Mouse (Mus musculus) left cerebral cortex, postnatal 36 days (tissue): ENCODE measurements around the gene CT030661.1. TPM values are rescaled to one million over a fixed set of nuclear protein-coding genes. Genes with fewer than 3 reads are reported as not detected.
"Not testable (repeated sequence)": the region's sequence is repeated elsewhere in the genome, so short reads cannot be mapped to it uniquely, and the experiment has no call there.

Experiments used
- DNase-seq, 2 experiments: peaks; one replicate each; pipeline ENCODE4 v3.0.0; 2021 to 2022; ENCODE audit warnings: low spot score in 2 of 2, mixed read lengths in 1 of 2
- intact Hi-C: fragments of 180-260 bp; cut with DNase I; formaldehyde crosslinking; loops from one replicate; pipeline ENCODE4 v1.15.1; 2025
- total RNA-seq, 2 experiments: library from RNA; stranded (reverse); gene quantifications; 2 replicates each; pipeline ENCODE4 v1.2.3; 2021

Gene CT030661.1
- total RNA-seq = 10 to 100 TPM; 11.4 to 11.7 TPM

DNA sequence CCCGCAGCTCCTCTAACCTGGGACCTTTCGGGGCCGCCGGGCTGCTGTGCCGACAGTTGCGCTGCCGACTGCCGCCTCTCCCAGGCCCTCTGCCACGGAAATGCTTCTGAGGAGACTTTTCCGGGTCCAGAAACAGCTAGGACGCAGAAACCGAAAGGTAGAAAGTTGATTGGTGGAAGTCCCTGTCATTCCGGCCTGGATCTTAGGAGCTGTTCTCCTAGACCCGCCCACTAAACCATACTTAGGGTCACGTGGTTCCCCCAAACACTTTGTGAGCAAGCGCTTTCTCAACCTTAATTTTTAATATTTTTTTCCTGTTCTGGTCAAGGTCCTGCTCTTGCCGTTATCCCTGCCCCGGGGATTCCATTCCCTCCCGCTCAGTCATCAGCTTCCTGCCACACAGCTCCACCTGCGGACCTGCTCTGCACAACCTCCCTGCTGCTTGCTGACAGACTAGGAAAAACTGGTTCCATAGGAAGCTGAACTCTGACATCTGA lies at the start of gene CT030661.1:
TSS of gene CT030661.1 (minus strand) at position 108 of the 497 bp plus-strand sequence.
- intact Hi-C loops = loop anchor here (10.0 kb wide), 1 partner anchor 90 kb away; the partner anchor contains the start of gene Zfp994
- DNase-seq = peak; percentile 85 to 92

GRCm38 (mm10) chr17:22363895-22364294 lies 49.3 kb upstream of the CT030661.1 start:
- no peak for DNase-seq
- intact Hi-C loops = loop anchor here (5.0 kb wide), 1 partner anchor 1183 kb away; no protein-coding TSS in a partner anchor

DNA sequence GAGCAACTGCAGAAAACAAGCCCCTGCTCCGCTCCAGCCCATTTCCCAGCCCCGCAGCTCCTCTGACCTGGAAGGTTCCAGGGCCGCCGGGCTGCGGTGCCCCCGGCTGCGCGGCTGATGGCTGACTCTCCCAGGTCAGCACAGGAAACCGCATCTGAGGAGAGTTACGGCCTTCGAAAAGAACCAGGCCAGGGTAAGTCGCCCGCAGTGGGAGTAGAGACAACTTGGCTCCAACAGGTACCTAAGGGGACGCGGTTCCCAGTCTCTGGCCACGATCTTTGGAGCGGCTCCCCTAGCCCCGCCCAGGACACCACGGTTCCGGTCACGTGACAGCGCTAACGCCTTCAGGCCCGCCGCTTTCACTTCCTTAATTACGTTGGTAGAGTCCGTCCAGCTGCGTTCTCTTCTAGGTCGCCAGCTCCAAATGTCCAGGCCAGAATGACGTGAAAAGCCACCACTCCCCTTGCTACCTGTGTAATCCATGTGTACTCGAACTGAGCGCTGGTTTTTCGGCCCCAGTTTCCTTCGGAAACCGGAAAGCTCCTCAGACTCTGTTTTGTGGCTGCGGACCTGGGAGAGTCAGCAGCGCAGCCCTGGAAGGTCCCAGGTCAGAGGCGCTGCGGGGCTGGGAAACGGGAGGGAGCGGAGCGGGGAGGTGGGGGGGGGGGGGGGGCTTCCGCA lies 46.6 kb upstream of the CT030661.1 start, which contains the start of the genes Zfp944 and Zfp758:
TSS of gene Zfp944 (minus strand) at position 300 of the 681 bp plus-strand sequence.
TSS of gene Zfp758 (plus strand) at position 353 of the 681 bp plus-strand sequence.
- DNase-seq = peak; percentile 38 to 51
- intact Hi-C loops = loop anchor here (5.0 kb wide), 1 partner anchor 1186 kb away; no protein-coding TSS in a partner anchor

- intact Hi-C loops = loop anchor here (5.0 kb wide), 1 partner anchor 1187 kb away; no protein-coding TSS in a partner anchor
- no peak for DNase-seq
These were observed 45.9 kb upstream of the CT030661.1 start for GRCm38 (mm10) chr17:22360572-22360971.

DNA sequence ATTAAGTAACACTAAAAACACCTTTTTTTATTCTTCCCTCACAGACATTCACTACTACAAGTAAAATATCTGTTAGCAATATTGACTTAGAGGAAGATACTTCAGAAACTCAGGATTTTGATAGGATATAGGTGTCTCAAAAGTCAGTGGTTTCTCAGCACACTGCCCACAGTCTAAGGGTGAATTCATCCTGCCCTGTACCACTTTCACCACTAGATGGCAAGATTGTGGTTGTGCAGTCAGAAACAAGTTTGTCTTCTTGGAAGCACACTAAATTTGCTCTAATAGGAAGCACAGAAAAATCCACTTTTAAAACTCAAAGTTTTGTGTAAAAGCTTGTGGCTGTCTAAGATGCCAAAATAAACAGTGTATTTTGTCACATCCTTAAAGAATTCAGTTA lies 38.2 kb upstream of the CT030661.1 start:
- intact Hi-C loops = loop anchor here (2.0 kb wide), 1 partner anchor 64 kb away; no protein-coding TSS in a partner anchor
- DNase-seq = no peak

- not testable (repeated sequence) for DNase-seq
- intact Hi-C loops = loop anchor here (10.0 kb wide), 1 partner anchor 90 kb away; the partner anchor contains the start of gene Zfp994
These were observed 610 bp upstream of the CT030661.1 start for GRCm38 (mm10) chr17:22315247-22315646.

DNA sequence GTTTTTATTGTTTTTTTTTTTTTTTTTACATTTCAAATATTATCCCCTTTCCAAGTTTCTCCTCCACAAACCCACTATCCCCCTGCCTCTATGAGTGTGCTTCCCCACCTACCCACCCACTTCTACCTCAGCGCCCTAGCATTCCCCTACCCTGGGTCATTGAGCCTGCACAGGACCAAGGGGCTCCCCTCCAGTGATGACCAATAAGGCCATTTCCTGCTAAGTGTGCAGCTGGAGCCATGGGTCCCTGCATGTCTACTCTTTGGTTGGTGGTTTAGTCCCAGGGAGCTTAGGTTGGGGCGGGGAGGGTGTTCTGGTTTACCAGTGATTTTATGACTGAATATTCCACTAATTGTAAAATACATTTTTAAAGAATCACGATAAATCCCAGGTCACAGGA lies 418 bp downstream of the CT030661.1 start:
- intact Hi-C loops = loop anchor here (10.0 kb wide), 1 partner anchor 89 kb away; the partner anchor contains the start of gene Zfp994
- DNase-seq = not testable (repeated sequence)

Other genes starting within 250 kb of the CT030661.1 start
- under 1 TPM; 0.22 to 0.32 TPM for gene Zfp947, start 148.6 kb downstream of the CT030661.1 start, total RNA-seq
- gene Zfp994, start 89.2 kb downstream of the CT030661.1 start, total RNA-seq = 1 to 10 TPM; 4.2 to 4.4 TPM
- 10 to 100 TPM in 1 of 2 experiments, 1 to 10 TPM in 1; 7.3 to 10.3 TPM for gene Zfp944, start 46.6 kb upstream of the CT030661.1 start, total RNA-seq
- 10 to 100 TPM in 1 of 2 experiments, 1 to 10 TPM in 1; 9.7 to 11.3 TPM for gene Zfp758, start 46.6 kb upstream of the CT030661.1 start, total RNA-seq
- gene Zfp946, start 109.4 kb upstream of the CT030661.1 start, total RNA-seq = 10 to 100 TPM in 1 of 2 experiments, 1 to 10 TPM in 1; 9.5 to 10.9 TPM